Mouse (Mus musculus): Measurements from ENCODE around the gene Defb19.

GRCm38 (mm10) chr2:152629239-152629638 lies 49.1 kb upstream of the Defb19 start:
- TF ChIP-seq POLR2A (IDR thresholded peaks at IDR 0.05; ENCODE audit: insufficient read depth, low read depth, low read length), result no peak
- TF ChIP-seq CTCF (IDR thresholded peaks at IDR 0.05; ENCODE audit: insufficient read depth, low read depth, low read length), result no peak
